Mouse (Mus musculus) heart, adult 2 months (tissue): ENCODE results near the gene Magix. TPM values are rescaled to one million over a fixed set of nuclear protein-coding genes. Genes with fewer than 3 reads are reported as not detected.
A peak's percentile ranks its signal among the peaks of the same experiment; 100 is the strongest.

Experiments used
- DNase-seq, 2 experiments: peaks; one replicate each; pipeline ENCODE4 v3.0.0; 2021
- H3K27ac ChIP-seq: fragments of 200-600 bp; 2 replicates; pipeline ENCODE4 v1.8.1; 2022
- H3K27me3 ChIP-seq: fragments of 200-500 bp; 2 replicates; pipeline ENCODE4 v1.6.1; 2012; ENCODE audit warnings: mild to moderate bottlenecking, low read length, inconsistent platforms, mixed read lengths; ENCODE audit not compliant: control insufficient read depth, insufficient read depth
- H3K36me3 ChIP-seq: fragments of 200-500 bp; 2 replicates; pipeline ENCODE4 v1.6.1; 2012; ENCODE audit warnings: low read length, inconsistent platforms; ENCODE audit not compliant: control insufficient read depth, insufficient read depth
- H3K4me1 ChIP-seq: fragments of 200-500 bp; 2 replicates; pipeline ENCODE4 v1.6.1; 2011; ENCODE audit warnings: low read length; ENCODE audit not compliant: control insufficient read depth, insufficient read depth
- H3K4me3 ChIP-seq: fragments of 200-600 bp; 2 replicates; pipeline ENCODE4 v1.8.1; 2022
- H3K79me2 ChIP-seq: fragments of 200-500 bp; replicated peaks from 2 replicates; pipeline ENCODE4 v1.6.1; 2012; ENCODE audit warnings: mild to moderate bottlenecking, inconsistent platforms, low read length, moderate library complexity, mixed read lengths; ENCODE audit not compliant: control insufficient read depth, insufficient read depth
- H3K9ac ChIP-seq: fragments of 200-500 bp; 2 replicates; pipeline ENCODE4 v1.6.1; 2012; ENCODE audit warnings: low read depth, mild to moderate bottlenecking, control low read depth, inconsistent platforms, low read length, mixed read lengths
- CTCF ChIP-seq: fragments of 200-600 bp; IDR thresholded peaks from 2 replicates; pipeline ENCODE4 v1.8.1; 2022; ENCODE audit warnings: antibody characterized with exemption, mild to moderate bottlenecking, moderate library complexity
- EP300 ChIP-seq: fragments of 200-500 bp; IDR thresholded peaks from 2 replicates; pipeline ENCODE4 v1.6.1; 2011; ENCODE audit warnings: low read depth, low read length, control low read depth; ENCODE audit not compliant: insufficient read depth
- POLR2A ChIP-seq: fragments of 200-500 bp; IDR thresholded peaks from 2 replicates; pipeline ENCODE4 v1.6.1; 2011; ENCODE audit warnings: mild to moderate bottlenecking, low read depth, low read length, control low read depth; ENCODE audit not compliant: insufficient read depth
- WGBS: fragments of 180-500 bp; shearing (Covaris S2); methylation state at CpG from one replicate; pipeline ENCODE4 v1.1.7; 2018; 5-methylcytosine and 5-hydroxymethylcytosine counted together
- intact Hi-C: fragments of 180-260 bp; cut with DNase I; formaldehyde crosslinking; loops from one replicate; pipeline ENCODE4 v1.15.1; 2025
- polyA plus RNA-seq: library from polyadenylated mRNA; depleted of rRNA; stranded (reverse); fragments of >200 nt; gene quantifications from 2 replicates; pipeline ENCODE4 v1.2.3, GENCODE M21; 2012
- total RNA-seq, 2 experiments: library from RNA; stranded (reverse); gene quantifications; 2 replicates each; pipeline ENCODE4 v1.2.3; 2021

Gene Magix
- total and polyA plus RNA-seq, 3 experiments, result 23.1 to 37.5 (median 32.5) TPM

DNA sequence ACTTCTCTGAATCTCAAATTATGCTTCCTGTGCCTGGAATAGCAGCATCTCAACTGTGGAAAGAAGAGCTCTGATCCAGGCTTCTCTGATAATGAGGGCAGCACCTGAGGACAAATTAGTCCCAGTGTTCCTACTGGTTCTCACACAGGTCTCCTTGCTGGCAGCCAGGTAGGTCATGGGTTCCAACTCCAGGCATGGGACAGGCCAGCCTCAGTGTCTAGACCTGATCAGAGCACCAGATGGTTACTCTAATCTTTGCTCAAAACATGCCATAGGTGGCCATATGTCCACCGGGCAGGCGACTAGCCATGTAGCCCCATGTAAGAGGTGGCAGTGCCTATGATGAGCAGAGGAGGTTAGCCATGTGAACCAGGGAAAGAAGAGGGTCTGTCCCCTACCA is 7.3 kb upstream of the Magix start:
- H3K27me3 ChIP-seq, result no peaks in the 10 kb centered on the region
- H3K27ac ChIP-seq, result no peak overlapping the region
- WGBS, result 83% methylated on average over 2 of the region's 2 CpGs
- no peak overlapping the region for H3K4me3 ChIP-seq
- no peaks in the 10 kb centered on the region; the same call in 1 of the 2 replicates for H3K4me1 ChIP-seq
- DNase-seq, result no peak
- no peaks in the 10 kb centered on the region for H3K36me3 ChIP-seq
- no peak overlapping the region for H3K9ac ChIP-seq
- intact Hi-C loops, result no loop called here
- no peaks in the 10 kb centered on the region for H3K79me2 ChIP-seq
- TF ChIP-seq EP300, result no peak
- no peak for TF ChIP-seq POLR2A
- TF ChIP-seq CTCF, result no peak

DNA sequence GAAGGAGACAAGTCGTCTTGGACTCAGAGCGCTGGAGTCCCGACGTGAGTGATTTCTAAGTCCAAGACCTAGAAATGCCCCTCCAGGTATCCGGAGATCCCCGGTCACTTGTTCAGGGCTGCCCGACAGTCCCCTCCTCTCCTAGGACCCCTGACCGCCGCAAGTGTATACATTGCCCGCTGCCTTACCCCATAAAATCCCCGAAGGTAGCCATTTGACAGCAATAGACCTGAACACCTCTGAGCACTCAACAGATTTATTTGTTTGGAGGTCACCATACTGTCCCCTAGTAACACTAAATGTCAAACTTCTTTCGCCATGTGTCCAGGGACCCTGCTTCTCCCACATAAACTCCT is 1.0 kb downstream of the Magix start:
- Histone ChIP-seq H3K79me2 (no peaks in the 10 kb centered on the region), H3K4me3 (peak overlapping the region; percentile 53), H3K27me3 (no peaks in the 10 kb centered on the region), H3K36me3 (no peaks in the 10 kb centered on the region), H3K27ac (peak overlapping the region; percentile 80), H3K9ac (peak overlapping the region; percentile 78), H3K4me1 (no peaks in the 10 kb centered on the region)
- no peak for TF ChIP-seq CTCF
- no peak for TF ChIP-seq POLR2A
- TF ChIP-seq EP300, result no peak
- no peak for DNase-seq
- 16% methylated on average over 12 of the region's 12 CpGs for WGBS
- intact Hi-C loops, result no loop called here

DNA sequence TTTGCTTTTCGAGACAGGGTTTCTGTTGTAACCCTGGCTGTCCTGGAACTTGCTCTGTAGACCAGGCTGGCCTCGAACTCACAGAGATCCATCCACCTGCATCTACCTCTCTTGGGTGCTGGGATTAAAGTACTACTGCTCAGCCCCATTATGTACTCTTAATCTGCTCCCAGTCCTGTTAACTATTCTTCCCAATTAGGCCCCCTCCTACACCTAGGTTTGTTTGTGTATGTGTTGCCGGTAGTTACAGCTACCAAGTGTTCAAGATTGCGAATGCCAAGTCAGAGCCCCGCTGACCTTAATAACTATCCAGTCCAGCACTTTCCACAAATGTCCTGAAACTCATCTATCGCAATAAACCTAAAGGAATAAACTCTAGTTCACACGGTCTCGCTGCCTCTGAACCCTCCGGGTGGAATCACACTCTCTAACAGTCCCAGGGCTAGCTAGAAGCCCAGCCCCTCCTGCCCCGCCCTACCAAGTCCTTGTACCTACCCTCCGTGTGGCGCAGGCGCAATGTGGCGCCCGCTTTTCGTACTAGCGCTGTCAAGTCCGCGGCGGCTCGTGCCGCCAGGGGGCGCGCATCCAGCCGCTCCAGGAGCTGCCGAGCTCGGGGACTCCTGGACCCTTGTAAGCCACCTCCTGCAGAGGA is 1.5 kb downstream of the Magix start:
- H3K27me3 ChIP-seq, result no peaks in the 10 kb centered on the region
- H3K79me2 ChIP-seq, result no peaks in the 10 kb centered on the region
- peak overlapping the region; percentile 80 for H3K27ac ChIP-seq
- H3K9ac ChIP-seq, result peak overlapping the region; percentile 78
- H3K4me3 ChIP-seq, result peak overlapping the region; percentile 53
- TF ChIP-seq CTCF, result peak; percentile 94
- TF ChIP-seq EP300, result 0 out of 2 replicates have a peak, but pooled peaks have one; percentile 50
- TF ChIP-seq POLR2A, result peak; percentile 64
- H3K4me1 ChIP-seq, result no peaks in the 10 kb centered on the region
- intact Hi-C loops, result loop anchor here (2.0 kb wide), 1 partner anchor 31 kb away; no protein-coding TSS in a partner anchor
- peak; percentile 91 to 93 for DNase-seq
- WGBS, result 14% methylated on average over 27 of the region's 27 CpGs
- H3K36me3 ChIP-seq, result no peaks in the 10 kb centered on the region

DNA sequence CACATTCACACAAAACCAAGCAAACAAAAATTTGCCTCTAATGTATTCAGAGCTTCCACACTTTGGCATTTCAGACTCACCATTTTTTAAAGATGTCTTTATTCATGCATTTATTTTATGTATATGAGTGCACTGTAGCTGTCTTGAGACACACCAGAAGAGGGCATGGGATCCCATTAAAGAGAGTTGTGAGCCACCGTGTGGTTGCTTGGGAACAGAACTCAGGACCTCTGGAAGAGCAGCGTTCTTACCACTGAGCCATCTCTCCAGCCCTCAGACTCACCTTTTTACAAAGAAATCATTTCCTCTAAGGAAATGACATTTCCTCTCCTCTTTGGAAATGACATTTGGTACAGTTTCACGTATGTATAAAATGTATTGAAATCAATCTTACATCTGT is 2.1 kb downstream of the Magix start:
- H3K36me3 ChIP-seq, result no peaks in the 10 kb centered on the region
- TF ChIP-seq CTCF (peak; percentile 49), POLR2A (no peak)
- DNase-seq, result no peak
- no peaks in the 10 kb centered on the region for H3K79me2 ChIP-seq
- H3K27ac ChIP-seq, result peak overlapping the region; percentile 80; the same call in 1 of the 2 replicates
- no peak overlapping the region for H3K9ac ChIP-seq
- intact Hi-C loops, result loop anchor here (2.0 kb wide), 1 partner anchor 30 kb away; no protein-coding TSS in a partner anchor
- WGBS, result 35% methylated on average over 3 of the region's 3 CpGs
- no peaks in the 10 kb centered on the region for H3K4me1 ChIP-seq
- H3K27me3 ChIP-seq, result no peaks in the 10 kb centered on the region
- H3K4me3 ChIP-seq, result peak overlapping the region; percentile 53; the same call in 1 of the 2 replicates

DNA sequence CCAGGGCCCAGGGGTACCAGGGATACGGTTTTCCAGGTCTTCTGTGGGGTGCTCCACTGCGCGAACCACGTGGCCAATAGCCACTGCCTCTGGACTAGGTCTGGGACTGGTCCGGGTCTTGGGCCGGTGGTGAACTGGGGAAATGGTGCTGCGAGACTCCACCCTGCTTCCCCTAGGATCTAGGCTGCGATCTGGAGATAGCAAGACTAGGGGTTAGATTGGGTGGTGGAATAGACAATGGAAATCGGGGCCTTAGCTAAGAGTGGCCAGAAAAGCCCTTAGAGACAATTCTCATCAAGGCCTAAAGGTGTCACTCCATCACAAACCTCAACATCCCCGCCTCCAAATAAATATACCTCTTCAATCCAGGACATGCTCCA is 6.1 kb downstream of the Magix start:
- no peak for DNase-seq
- 43% methylated on average over 10 of the region's 10 CpGs for WGBS
- no peak overlapping the region for H3K9ac ChIP-seq

DNA sequence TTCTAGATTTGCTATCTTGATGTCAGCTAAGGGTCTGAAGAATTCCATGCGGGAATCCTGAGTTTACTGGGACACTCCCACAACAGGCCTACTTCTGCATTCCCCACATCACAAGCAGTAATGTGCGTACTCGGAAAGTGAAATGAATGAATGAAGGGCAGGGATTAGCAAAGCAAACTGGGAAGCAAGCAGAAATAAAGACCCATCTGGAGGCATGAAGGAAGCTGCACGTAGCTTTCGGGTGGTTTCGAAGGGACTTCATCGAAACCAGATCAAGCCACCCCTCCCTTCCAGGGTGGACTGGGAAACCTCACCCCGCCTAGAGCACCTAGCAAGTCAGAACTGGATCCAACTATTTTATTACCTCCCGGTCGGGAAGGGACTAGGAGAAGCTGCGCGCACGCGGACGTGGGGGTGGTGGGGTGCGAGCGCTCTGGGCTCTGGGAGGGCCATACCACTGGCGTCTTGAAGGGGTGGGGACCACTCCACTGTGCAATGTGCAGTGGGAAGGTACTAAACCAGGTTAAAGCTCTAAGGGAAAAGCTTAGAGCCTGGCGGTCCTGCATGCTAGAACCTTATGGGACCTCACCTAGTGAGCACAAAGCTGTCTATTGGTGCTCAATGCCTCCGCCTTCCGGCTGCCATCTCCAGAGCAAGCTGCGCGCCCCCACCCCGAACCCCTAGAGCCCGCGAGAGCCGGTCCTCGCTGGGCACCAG is 6.6 kb downstream of the Magix start:
- no peak overlapping the region for H3K4me3 ChIP-seq

More for the DNA sequence above, 6.1 kb downstream of the Magix start:
- intact Hi-C loops, result no loop called here
- no peaks in the 10 kb centered on the region for H3K36me3 ChIP-seq
- H3K79me2 ChIP-seq, result no peaks in the 10 kb centered on the region
- no peak overlapping the region for H3K4me3 ChIP-seq
- H3K27me3 ChIP-seq, result no peaks in the 10 kb centered on the region
- H3K27ac ChIP-seq, result no peak overlapping the region
- TF ChIP-seq POLR2A (no peak), CTCF (no peak), EP300 (no peak)
- peaks cover 3% of the 10 kb centered on the region; the same call in 1 of the 2 replicates for H3K4me1 ChIP-seq

More for the DNA sequence above, 6.6 kb downstream of the Magix start:
- intact Hi-C loops, result no loop called here
- Histone ChIP-seq H3K79me2 (no peaks in the 10 kb centered on the region), H3K27me3 (no peaks in the 10 kb centered on the region), H3K9ac (no peak overlapping the region), H3K4me1 (peaks cover 3% of the 10 kb centered on the region; the same call in 1 of the 2 replicates), H3K36me3 (no peaks in the 10 kb centered on the region), H3K27ac (no peak overlapping the region)
- no peak for TF ChIP-seq CTCF
- no peak for TF ChIP-seq POLR2A
- TF ChIP-seq EP300, result no peak
- 40% methylated on average over 28 of the region's 28 CpGs for WGBS
- no peak for DNase-seq
